Mouse (Mus musculus) 3134 (cell line): ENCODE data around the gene Spr.
A peak's percentile ranks its signal among the peaks of the same experiment; 100 is the strongest.
"Not testable (repeated sequence)": the region's sequence is repeated elsewhere in the genome, so short reads cannot be mapped to it uniquely, and the experiment has no call there.

Experiments
- DNase-seq: peaks from one replicate; pipeline ENCODE4 v3.0.0-alpha.2; 2011; ENCODE audit warnings: low spot score; ENCODE audit not compliant: insufficient read length; ENCODE audit errors: extremely low read depth

Gene Spr

GRCm38 (mm10) chr6:85132794-85133193 lies 4.8 kb downstream of the Spr start:
- DNase-seq, result not testable (repeated sequence)

GRCm38 (mm10) chr6:85132237-85132636 lies 5.3 kb downstream of the Spr start:
- not testable (repeated sequence) for DNase-seq

GRCm38 (mm10) chr6:85131673-85132072 lies 5.9 kb downstream of the Spr start:
- DNase-seq, result no peak

- DNase-seq, result peak; percentile 65
Observed at GRCm38 (mm10) chr6:85117545-85118511, 19.7 kb downstream of the Spr start.

GRCm38 (mm10) chr6:85105033-85105615 lies 32.4 kb downstream of the Spr start:
- no peak for DNase-seq

GRCm38 (mm10) chr6:85103321-85103720 lies 34.2 kb downstream of the Spr start:
- no peak for DNase-seq

GRCm38 (mm10) chr6:85096441-85096840 lies 41.1 kb downstream of the Spr start:
- DNase-seq, result no peak

GRCm38 (mm10) chr6:85087425-85087824 lies 50.1 kb downstream of the Spr start:
- DNase-seq, result no peak

- DNase-seq, result no peak
Observed at GRCm38 (mm10) chr6:85086645-85087044, 50.9 kb downstream of the Spr start.
